Mouse (Mus musculus): ENCODE results near the gene Capn11. TPM values are rescaled to one million over a fixed set of nuclear protein-coding genes. Genes with fewer than 3 reads are reported as not detected.

The Capn11 gene
- total and polyA plus RNA-seq, 3 experiments: 0.03 TPM; not detected in 2

DNA sequence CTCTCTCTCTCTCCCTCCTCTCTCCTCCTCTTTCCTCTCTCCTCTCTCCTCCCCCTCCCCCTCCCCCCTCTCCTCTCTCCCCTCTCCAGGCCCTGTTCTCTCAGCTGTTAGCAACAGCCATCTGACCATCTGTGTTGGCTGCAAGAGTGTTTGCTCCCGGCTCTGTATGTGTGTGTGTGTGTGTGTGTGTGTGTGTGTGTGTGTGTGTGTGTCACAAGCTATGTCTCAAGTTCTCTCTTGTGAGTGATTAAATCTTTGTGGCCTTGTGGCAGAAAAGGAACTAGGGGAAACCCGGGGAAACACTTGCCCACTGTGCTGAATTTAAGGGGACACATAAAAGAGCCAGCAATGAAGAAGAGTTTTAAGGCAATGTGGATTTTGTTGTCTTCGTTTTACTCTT, 61.3 kb downstream of the Capn11 start:
- Histone ChIP-seq H3K27ac (ENCODE audit: control insufficient read depth, low read depth, low read length) (peak overlapping the region; percentile 50), H3K9ac (ENCODE audit: control insufficient read depth, low read depth, low read length, poor library complexity, severe bottlenecking) (no peak overlapping the region), H3K4me1 (ENCODE audit: control insufficient read depth in 1 of 2, insufficient read depth in 2 of 2, low read length in 2 of 2) (peaks cover 22 to 36% of the 10 kb centered on the region in 2 experiments), H3K4me3 (ENCODE audit: control insufficient read depth in 1 of 2, insufficient read depth in 1 of 2, low read depth in 2 of 2, low read length in 2 of 2) (no peak overlapping the region), H3K9me3 (replicated peaks; ENCODE audit: insufficient read depth, low read length) (no peaks in the 10 kb centered on the region), H3K79me2 (ENCODE audit: control insufficient read depth, insufficient read depth, low read length, poor library complexity) (peaks cover 27% of the 10 kb centered on the region), H3K36me3 (ENCODE audit: control insufficient read depth in 1 of 2, insufficient read depth in 2 of 2, low read length in 2 of 2) (peaks cover 0 to 31% of the 10 kb centered on the region in 2 experiments; a peak in 2 of 4 replicates), H3K27me3 (ENCODE audit: control insufficient read depth in 1 of 2, insufficient read depth in 2 of 2, low read length in 2 of 2) (no peaks in the 10 kb centered on the region)
- TF ChIP-seq ELF1 (IDR thresholded peaks at IDR 0.05; ENCODE audit: low read depth, low read length) (0 out of 2 replicates have a peak, but pooled peaks have one; percentile 25), GATA1 (IDR thresholded peaks at IDR 0.05; ENCODE audit: low read depth, low read length) (peak; percentile 48; the same call in 1 of the 2 replicates), CHD2 (IDR thresholded peaks at IDR 0.05; ENCODE audit: low read length) (no peak), BHLHE40 (IDR thresholded peaks at IDR 0.05; ENCODE audit: borderline replicate concordance, low read depth, low read length) (peak; percentile 7; the same call in 1 of the 2 replicates), ZNF384 (IDR thresholded peaks at IDR 0.05; ENCODE audit: low read depth, low read length) (peak; percentile 6; the same call in 1 of the 2 replicates), MAFK (IDR thresholded peaks at IDR 0.05; ENCODE audit: borderline replicate concordance, low read depth, low read length) (no peak), RCOR1 (IDR thresholded peaks at IDR 0.05; ENCODE audit: low read depth, low read length) (peak; percentile 69), TCF12 (IDR thresholded peaks at IDR 0.05; ENCODE audit: low read depth, low read length) (peak; percentile 79), HCFC1 (IDR thresholded peaks at IDR 0.05; ENCODE audit: low read depth, low read length) (no peak), EP300 (IDR thresholded peaks at IDR 0.05; ENCODE audit: low read depth in 1 of 2, low read length in 2 of 2) (peak; percentile 57 to 61; a peak in 2 of 4 replicates), USF1 (IDR thresholded peaks at IDR 0.05; ENCODE audit: low read depth, low read length) (peak; percentile 42; the same call in 1 of the 2 replicates), E2F4 (IDR thresholded peaks at IDR 0.05; ENCODE audit: borderline replicate concordance, low read depth, low read length) (no peak), ETS1 (IDR thresholded peaks at IDR 0.05; ENCODE audit: low read depth, low read length) (peak; percentile 94), RAD21 (IDR thresholded peaks at IDR 0.05; ENCODE audit: low read depth, low read length) (no peak), JUND (IDR thresholded peaks at IDR 0.05; ENCODE audit: low read depth, low read length) (no peak), MXI1 (IDR thresholded peaks at IDR 0.05; ENCODE audit: low read depth, low read length) (peak; percentile 67; the same call in 1 of the 2 replicates), MAZ (IDR thresholded peaks at IDR 0.05; ENCODE audit: low read depth, low read length) (peak; percentile 81), SIN3A (IDR thresholded peaks at IDR 0.05; ENCODE audit: low read length) (peak; percentile 71; the same call in 1 of the 2 replicates)
- DNase-seq (ENCODE audit: low read depth, low spot score): peak; percentile 83

DNA sequence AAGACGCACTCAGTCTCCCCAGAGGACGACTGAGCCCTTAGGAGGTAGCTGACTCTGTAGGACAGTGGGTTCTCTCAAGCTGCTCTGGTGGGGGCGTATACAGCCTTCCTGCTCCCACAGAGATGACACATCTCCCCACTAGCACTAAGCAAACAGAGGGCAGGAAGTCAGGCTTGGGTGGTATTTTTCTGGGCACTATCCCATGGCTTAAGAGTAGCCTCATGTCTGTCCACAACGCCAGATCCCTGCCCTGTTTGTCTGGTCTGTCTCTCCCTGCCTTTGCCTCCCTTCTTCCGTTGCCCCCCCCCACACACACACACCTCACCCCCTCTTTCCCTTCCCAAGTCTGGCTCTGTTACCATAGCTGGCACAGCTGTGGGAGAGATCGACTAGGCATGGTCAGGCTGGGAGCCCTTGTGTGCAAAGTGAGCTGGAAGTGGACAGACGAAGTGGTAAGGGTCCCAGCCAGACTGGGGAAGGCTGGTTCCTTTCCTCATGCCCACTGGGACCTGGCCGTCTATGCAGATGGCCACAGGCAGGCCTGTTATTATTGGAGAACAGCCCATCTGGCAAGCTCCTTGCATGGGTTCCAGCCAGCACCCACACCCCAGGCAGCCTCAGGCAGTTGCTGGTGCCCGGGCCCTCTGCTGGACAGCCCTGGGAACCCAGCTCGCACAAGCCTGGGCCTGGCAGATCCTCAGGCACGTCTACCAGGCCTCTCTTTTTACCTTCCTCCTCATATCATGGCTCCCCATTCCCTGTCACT, 62.3 kb downstream of the Capn11 start:
- peak; percentile 84 for DNase-seq (ENCODE audit: low read depth, low spot score)
- peaks cover 26 to 45% of the 10 kb centered on the region in 2 experiments for H3K4me1 ChIP-seq (ENCODE audit: control insufficient read depth in 1 of 2, insufficient read depth in 2 of 2, low read length in 2 of 2)
- H3K79me2 ChIP-seq (ENCODE audit: control insufficient read depth, insufficient read depth, low read length, poor library complexity): peaks cover 35% of the 10 kb centered on the region
- peak overlapping the region; percentile 87 for H3K27ac ChIP-seq (ENCODE audit: control insufficient read depth, low read depth, low read length)
- H3K27me3 ChIP-seq (ENCODE audit: control insufficient read depth in 1 of 2, insufficient read depth in 2 of 2, low read length in 2 of 2): no peaks in the 10 kb centered on the region
- peak overlapping the region; percentile 54 for H3K9ac ChIP-seq (ENCODE audit: control insufficient read depth, low read depth, low read length, poor library complexity, severe bottlenecking)
- no peaks in the 10 kb centered on the region for H3K9me3 ChIP-seq (replicated peaks; ENCODE audit: insufficient read depth, low read length)
- H3K36me3 ChIP-seq (ENCODE audit: control insufficient read depth in 1 of 2, insufficient read depth in 2 of 2, low read length in 2 of 2): peaks cover 0 to 37% of the 10 kb centered on the region in 2 experiments; a peak in 2 of 4 replicates
- peak overlapping the region in 1 of 2 experiments; percentile 18; a peak in 1 of 4 replicates for H3K4me3 ChIP-seq (ENCODE audit: control insufficient read depth in 1 of 2, insufficient read depth in 1 of 2, low read depth in 2 of 2, low read length in 2 of 2)
- TF ChIP-seq MYC (IDR thresholded peaks at IDR 0.05; ENCODE audit: low read depth, low read length) (no peak), MXI1 (IDR thresholded peaks at IDR 0.05; ENCODE audit: low read depth, low read length) (no peak), RAD21 (IDR thresholded peaks at IDR 0.05; ENCODE audit: low read depth, low read length) (no peak), MAX (IDR thresholded peaks at IDR 0.05; ENCODE audit: low read length) (no peak), TAL1 (IDR thresholded peaks at IDR 0.05; ENCODE audit: low read length) (no peak), POLR2AphosphoS2 (IDR thresholded peaks at IDR 0.05; ENCODE audit: low read length) (no peak), NRF1 (IDR thresholded peaks at IDR 0.05; ENCODE audit: insufficient read depth, low read depth, low read length, poor library complexity, severe bottlenecking) (no peak), MYB (IDR thresholded peaks at IDR 0.05; ENCODE audit: low read depth, low read length) (no peak), KAT2A (conservative IDR thresholded peaks at IDR 0.05; ENCODE audit: low read depth, low read length) (no peak), UBTF (IDR thresholded peaks at IDR 0.05; ENCODE audit: borderline replicate concordance, insufficient read depth, low read depth, low read length) (peak; percentile 76; the same call in 1 of the 2 replicates), ZC3H11A (IDR thresholded peaks at IDR 0.05; ENCODE audit: low read depth, low read length) (no peak), ELF1 (IDR thresholded peaks at IDR 0.05; ENCODE audit: low read depth, low read length) (no peak), BHLHE40 (IDR thresholded peaks at IDR 0.05; ENCODE audit: borderline replicate concordance, low read depth, low read length) (no peak), USF1 (IDR thresholded peaks at IDR 0.05; ENCODE audit: low read depth, low read length) (no peak), JUND (IDR thresholded peaks at IDR 0.05; ENCODE audit: low read depth, low read length) (no peak), EP300 (IDR thresholded peaks at IDR 0.05; ENCODE audit: low read depth in 1 of 2, low read length in 2 of 2) (0 out of 4 replicates have a peak, but pooled peaks of 1 of the 2 experiments have one; percentile 4), HCFC1 (IDR thresholded peaks at IDR 0.05; ENCODE audit: low read depth, low read length) (no peak), SMC3 (IDR thresholded peaks at IDR 0.05; ENCODE audit: low read depth, low read length) (peak; percentile 36)
